Mouse (Mus musculus): ENCODE data around the gene Ucp2. TPM values are rescaled to one million over a fixed set of nuclear protein-coding genes. Genes with fewer than 3 reads are reported as not detected.
"Not testable (repeated sequence)": the region's sequence is repeated elsewhere in the genome, so short reads cannot be mapped to it uniquely, and the experiment has no call there.

Ucp2 gene
- polyA plus RNA-seq, 1 experiment from 2014 or later, result 47.7 TPM

- peak; percentile 73 for ATAC-seq
- CTCF ChIA-PET, result no interaction called here
- DNase-seq (ENCODE audit: low read depth, low spot score), result no peak
These were observed 13.3 kb upstream of the Ucp2 start for GRCm38 (mm10) chr7:100479823-100480164.

GRCm38 (mm10) chr7:100480175-100480574 lies 13.0 kb upstream of the Ucp2 start:
- no peaks in the 10 kb centered on the region for H3K27me3 ChIP-seq
- POLR2A ChIA-PET, result no interaction called here
- no peak for TF ChIP-seq CTCF (IDR thresholded peaks at IDR 0.05)
- DNase-seq (ENCODE audit: low read depth, low spot score), result no peak
- ATAC-seq, result no peak
- CTCF ChIA-PET, result no interaction called here
- in situ Hi-C loops (cut with MboI; ENCODE audit: low pct_unique_long_range_greater_than_20kb), result no loop called here

More at GRCm38 (mm10) chr7:100479823-100480164, 13.3 kb upstream of the Ucp2 start:
- no peaks in the 10 kb centered on the region for H3K27me3 ChIP-seq
- POLR2A ChIA-PET, result no interaction called here
- in situ Hi-C loops (cut with MboI; ENCODE audit: low pct_unique_long_range_greater_than_20kb), result no loop called here
- TF ChIP-seq CTCF (IDR thresholded peaks at IDR 0.05), result no peak

- in situ Hi-C loops (cut with MboI; ENCODE audit: low pct_unique_long_range_greater_than_20kb), result not testable (repeated sequence)
These were observed 11.1 kb upstream of the Ucp2 start for GRCm38 (mm10) chr7:100482046-100482445.

GRCm38 (mm10) chr7:100484493-100484892 lies 8.6 kb upstream of the Ucp2 start:
- TF ChIP-seq CTCF (IDR thresholded peaks at IDR 0.05), result no peak
- DNase-seq (ENCODE audit: low read depth, low spot score) (no peak), ATAC-seq (no peak)
- CTCF ChIA-PET, result no interaction called here
- POLR2A ChIA-PET, result interaction anchor here (0.7 kb wide), 1 partner anchor 349 kb away, joined by 6 read pairs; no protein-coding TSS in a partner anchor
- no peaks in the 10 kb centered on the region for H3K27me3 ChIP-seq
- in situ Hi-C loops (cut with MboI; ENCODE audit: low pct_unique_long_range_greater_than_20kb), result no loop called here

More at GRCm38 (mm10) chr7:100482046-100482445, 11.1 kb upstream of the Ucp2 start:
- H3K27me3 ChIP-seq; CTCF ChIA-PET; POLR2A ChIA-PET; DNase-seq (ENCODE audit: low read depth, low spot score); ATAC-seq: not testable (repeated sequence)

- DNase-seq (ENCODE audit: low read depth, low spot score) (no peak), ATAC-seq (no peak)
- no peak for TF ChIP-seq CTCF (IDR thresholded peaks at IDR 0.05)
- ChIA-PET POLR2A (interaction anchor here (0.7 kb wide), 1 partner anchor 14 kb away, joined by 3 read pairs; no protein-coding TSS in a partner anchor), CTCF (no interaction called here)
- no peaks in the 10 kb centered on the region for H3K27me3 ChIP-seq
- in situ Hi-C loops (cut with MboI; ENCODE audit: low pct_unique_long_range_greater_than_20kb), result no loop called here
These were observed 5.8 kb upstream of the Ucp2 start for GRCm38 (mm10) chr7:100487301-100487700.

- DNase-seq (ENCODE audit: low read depth, low spot score), result no peak
- H3K27me3 ChIP-seq, result no peaks in the 10 kb centered on the region
- POLR2A ChIA-PET, result no interaction called here
- CTCF ChIA-PET, result no interaction called here
- in situ Hi-C loops (cut with MboI; ENCODE audit: low pct_unique_long_range_greater_than_20kb), result no loop called here
- ATAC-seq, result no peak
- TF ChIP-seq CTCF (IDR thresholded peaks at IDR 0.05), result no peak
These were observed 4.6 kb upstream of the Ucp2 start for GRCm38 (mm10) chr7:100488474-100489048.

GRCm38 (mm10) chr7:100492391-100493116 lies 583 bp upstream of the Ucp2 start:
- ATAC-seq, result no peak
- ChIA-PET POLR2A (no interaction called here), CTCF (no interaction called here)
- no peak for TF ChIP-seq CTCF (IDR thresholded peaks at IDR 0.05)
- no peaks in the 10 kb centered on the region for H3K27me3 ChIP-seq
- in situ Hi-C loops (cut with MboI; ENCODE audit: low pct_unique_long_range_greater_than_20kb), result no loop called here
- DNase-seq (ENCODE audit: low read depth, low spot score), result no peak

GRCm38 (mm10) chr7:100493484-100494414 lies 612 bp downstream of the Ucp2 start:
- ChIA-PET CTCF (interaction anchor here (1.1 kb wide), 1 partner anchor 13 kb away, joined by 3 read pairs; no protein-coding TSS in a partner anchor), POLR2A (no interaction called here)
- H3K27me3 ChIP-seq, result no peaks in the 10 kb centered on the region
- ATAC-seq (peak; percentile 17), DNase-seq (ENCODE audit: low read depth, low spot score) (peak; percentile 41)
- TF ChIP-seq CTCF (IDR thresholded peaks at IDR 0.05), result no peak
- in situ Hi-C loops (cut with MboI; ENCODE audit: low pct_unique_long_range_greater_than_20kb), result no loop called here

- in situ Hi-C loops (cut with MboI; ENCODE audit: low pct_unique_long_range_greater_than_20kb), result no loop called here
- no peak for TF ChIP-seq CTCF (IDR thresholded peaks at IDR 0.05)
- POLR2A ChIA-PET, result no interaction called here
- no peak for DNase-seq (ENCODE audit: low read depth, low spot score)
- CTCF ChIA-PET, result interaction anchor here (1.1 kb wide), 1 partner anchor 12 kb away, joined by 3 read pairs; no protein-coding TSS in a partner anchor
- H3K27me3 ChIP-seq, result no peaks in the 10 kb centered on the region
- no peak for ATAC-seq
These were observed 1.3 kb downstream of the Ucp2 start for GRCm38 (mm10) chr7:100494415-100494831.

GRCm38 (mm10) chr7:100495042-100495441 lies 1.9 kb downstream of the Ucp2 start:
- DNase-seq (ENCODE audit: low read depth, low spot score) (no peak), ATAC-seq (no peak)
- ChIA-PET CTCF (interaction anchor here (1.1 kb wide), 1 partner anchor 12 kb away, joined by 3 read pairs; no protein-coding TSS in a partner anchor), POLR2A (interaction anchor here (0.7 kb wide), 1 partner anchor 122 kb away, joined by 3 read pairs; no protein-coding TSS in a partner anchor)
- in situ Hi-C loops (cut with MboI; ENCODE audit: low pct_unique_long_range_greater_than_20kb), result no loop called here
- H3K27me3 ChIP-seq, result no peaks in the 10 kb centered on the region
- no peak for TF ChIP-seq CTCF (IDR thresholded peaks at IDR 0.05)

All from Patski (cell line).